Mouse (Mus musculus): ENCODE data around the gene Sec24d. TPM values are rescaled to one million over a fixed set of nuclear protein-coding genes. Genes with fewer than 3 reads are reported as not detected.
A peak's percentile ranks its signal among the peaks of the same experiment; 100 is the strongest.

Sec24d gene
- polyA plus RNA-seq, 1 experiment from 2014 or later, result 20.6 TPM

DNA sequence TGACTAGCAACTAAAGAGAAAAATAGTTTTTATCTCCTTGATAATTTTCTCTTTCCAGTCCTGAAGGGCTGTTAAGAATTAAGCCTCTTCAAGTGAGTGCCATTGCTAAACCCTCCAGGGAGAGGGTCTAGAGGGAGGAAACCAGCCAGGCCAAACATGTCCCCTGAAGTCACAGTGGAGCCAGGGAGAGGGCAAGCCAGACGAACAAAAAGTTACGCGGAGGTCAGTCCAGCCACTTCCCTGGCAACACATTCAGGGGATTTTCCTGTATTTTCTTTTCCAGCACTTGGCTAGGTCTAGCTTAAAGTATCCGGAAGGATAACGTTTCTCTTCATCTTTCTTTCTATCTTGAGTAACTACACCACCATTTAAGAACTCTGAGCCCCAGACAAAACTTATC is 22.9 kb upstream of the Sec24d start:
- no peak for ATAC-seq
- Histone ChIP-seq H3K27ac (ENCODE audit: low read length) (no peak overlapping the region), H3K9me3 (ENCODE audit: control insufficient read depth, low read length) (no peaks in the 10 kb centered on the region), H3K36me3 (ENCODE audit: control insufficient read depth, insufficient read depth) (no peaks in the 10 kb centered on the region), H3K27me3 (replicated peaks; ENCODE audit: control insufficient read depth, insufficient read depth, low read length) (no peaks in the 10 kb centered on the region), H3K4me2 (ENCODE audit: low read length) (no peak overlapping the region), H3K9ac (replicated peaks; ENCODE audit: low read depth, low read length) (no peak overlapping the region), H3K4me1 (replicated peaks; ENCODE audit: control insufficient read depth, insufficient read depth, low read length) (no peaks in the 10 kb centered on the region), H3K4me3 (replicated peaks; ENCODE audit: low read length) (no peak overlapping the region)
- 75% methylated on average over 5 of the region's 5 CpGs for WGBS

DNA sequence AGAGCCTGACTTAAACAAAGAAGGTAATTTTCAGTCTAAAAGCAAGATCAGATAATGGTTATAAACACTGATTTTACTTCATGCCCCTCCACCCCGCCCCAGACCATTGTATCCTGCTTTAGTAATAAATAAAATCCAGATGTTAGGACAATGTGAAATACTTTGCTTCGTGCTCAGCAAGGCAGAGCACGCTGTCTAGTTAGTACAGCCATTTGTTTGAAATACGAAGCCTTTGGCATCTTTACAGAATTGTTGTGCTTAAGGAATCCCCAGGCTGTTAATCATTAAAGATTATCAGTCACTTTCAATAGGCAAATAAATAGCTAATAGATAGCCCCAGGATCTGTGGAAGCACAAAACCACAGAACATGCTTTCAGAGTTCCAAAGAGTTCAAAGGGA is 21.6 kb upstream of the Sec24d start:
- no peak overlapping the region for H3K9ac ChIP-seq (replicated peaks; ENCODE audit: low read depth, low read length)
- 62% methylated on average over 4 of the region's 4 CpGs for WGBS
- H3K4me2 ChIP-seq (ENCODE audit: low read length), result no peak overlapping the region
- H3K36me3 ChIP-seq (ENCODE audit: control insufficient read depth, insufficient read depth), result no peaks in the 10 kb centered on the region
- H3K4me1 ChIP-seq (replicated peaks; ENCODE audit: control insufficient read depth, insufficient read depth, low read length), result no peaks in the 10 kb centered on the region
- ATAC-seq, result no peak
- H3K4me3 ChIP-seq (replicated peaks; ENCODE audit: low read length), result no peak overlapping the region
- H3K27ac ChIP-seq (ENCODE audit: low read length), result no peak overlapping the region
- no peaks in the 10 kb centered on the region for H3K9me3 ChIP-seq (ENCODE audit: control insufficient read depth, low read length)
- H3K27me3 ChIP-seq (replicated peaks; ENCODE audit: control insufficient read depth, insufficient read depth, low read length), result no peaks in the 10 kb centered on the region

DNA sequence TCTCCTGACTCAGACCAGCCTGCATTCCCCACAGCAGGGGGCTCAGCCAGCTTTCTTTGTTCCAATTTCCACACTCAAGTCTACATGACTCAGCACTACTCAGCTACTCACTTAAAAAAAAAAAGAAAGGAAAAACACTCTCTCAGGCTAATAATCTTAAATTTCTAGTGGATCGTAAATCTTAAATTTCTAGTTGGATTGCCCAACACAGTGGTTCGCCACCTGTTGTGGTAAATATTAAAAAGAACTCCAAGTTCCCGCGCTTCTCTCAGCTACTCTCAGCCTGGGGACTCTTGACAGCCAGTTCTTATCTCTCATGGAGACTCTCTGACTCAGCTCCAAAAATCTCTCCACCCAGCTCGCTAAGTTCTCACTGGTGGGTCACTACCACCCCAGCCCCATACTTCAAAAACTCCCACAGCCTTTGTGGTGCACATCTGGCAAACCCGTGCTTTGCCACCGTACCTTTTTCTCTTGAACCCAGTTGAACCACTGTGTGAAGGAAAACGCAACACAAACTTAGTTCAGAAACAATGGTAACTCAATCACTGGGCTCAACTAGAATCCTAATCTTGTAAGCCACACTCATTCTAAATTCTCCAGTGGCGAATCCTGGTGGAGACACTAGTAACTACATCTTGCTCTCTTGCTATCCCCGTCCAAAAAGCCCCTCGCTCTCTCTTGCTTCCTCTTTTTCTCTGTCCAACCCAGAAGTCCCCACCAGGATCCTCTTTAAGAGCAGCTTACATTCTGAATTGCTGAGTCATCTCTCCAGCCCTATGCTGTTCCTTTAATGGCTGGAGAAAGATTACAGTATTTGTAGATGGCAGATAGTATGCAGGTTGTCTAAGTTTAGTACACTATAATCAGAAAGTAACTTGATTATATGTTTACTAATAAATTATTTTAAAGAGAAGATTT is 10.8 kb upstream of the Sec24d start:
- Histone ChIP-seq H3K9me3 (ENCODE audit: control insufficient read depth, low read length) (no peaks in the 10 kb centered on the region), H3K27me3 (replicated peaks; ENCODE audit: control insufficient read depth, insufficient read depth, low read length) (no peaks in the 10 kb centered on the region), H3K4me2 (ENCODE audit: low read length) (no peak overlapping the region), H3K4me1 (replicated peaks; ENCODE audit: control insufficient read depth, insufficient read depth, low read length) (no peaks in the 10 kb centered on the region), H3K9ac (replicated peaks; ENCODE audit: low read depth, low read length) (no peak overlapping the region), H3K27ac (ENCODE audit: low read length) (no peak overlapping the region), H3K4me3 (replicated peaks; ENCODE audit: low read length) (no peak overlapping the region), H3K36me3 (ENCODE audit: control insufficient read depth, insufficient read depth) (no peaks in the 10 kb centered on the region)
- 82% methylated on average over 11 of the region's 11 CpGs for WGBS
- ATAC-seq, result no peak

DNA sequence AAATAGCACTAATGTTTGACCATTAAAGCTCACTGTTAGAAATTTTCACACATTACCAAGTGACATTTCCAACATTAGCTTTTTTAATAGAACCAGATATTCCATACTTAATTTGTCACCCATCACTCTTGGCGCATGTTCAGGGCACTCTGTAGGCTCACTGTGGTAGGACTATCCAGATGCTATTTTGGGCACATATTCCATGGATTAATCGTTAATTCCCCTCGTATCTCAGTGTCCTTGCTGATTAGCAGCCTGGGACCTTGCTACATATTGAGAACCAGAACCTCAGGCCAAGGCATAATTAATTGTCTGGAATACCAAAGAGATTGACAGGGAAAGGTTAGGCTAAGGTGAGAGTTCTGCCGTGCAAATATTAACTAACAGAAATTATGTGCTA is 8.5 kb upstream of the Sec24d start:
- H3K27ac ChIP-seq (ENCODE audit: low read length), result 0 out of 2 replicates have a peak overlapping the region, but pooled peaks have one; percentile 10
- 46% methylated on average over 4 of the region's 4 CpGs for WGBS
- H3K36me3 ChIP-seq (ENCODE audit: control insufficient read depth, insufficient read depth), result no peaks in the 10 kb centered on the region
- no peaks in the 10 kb centered on the region for H3K27me3 ChIP-seq (replicated peaks; ENCODE audit: control insufficient read depth, insufficient read depth, low read length)
- H3K9ac ChIP-seq (replicated peaks; ENCODE audit: low read depth, low read length), result no peak overlapping the region
- H3K4me2 ChIP-seq (ENCODE audit: low read length), result no peak overlapping the region
- H3K4me1 ChIP-seq (replicated peaks; ENCODE audit: control insufficient read depth, insufficient read depth, low read length), result no peaks in the 10 kb centered on the region
- no peaks in the 10 kb centered on the region for H3K9me3 ChIP-seq (ENCODE audit: control insufficient read depth, low read length)
- no peak overlapping the region for H3K4me3 ChIP-seq (replicated peaks; ENCODE audit: low read length)
- peak; percentile 49; the same call in 1 of the 2 replicates for ATAC-seq

DNA sequence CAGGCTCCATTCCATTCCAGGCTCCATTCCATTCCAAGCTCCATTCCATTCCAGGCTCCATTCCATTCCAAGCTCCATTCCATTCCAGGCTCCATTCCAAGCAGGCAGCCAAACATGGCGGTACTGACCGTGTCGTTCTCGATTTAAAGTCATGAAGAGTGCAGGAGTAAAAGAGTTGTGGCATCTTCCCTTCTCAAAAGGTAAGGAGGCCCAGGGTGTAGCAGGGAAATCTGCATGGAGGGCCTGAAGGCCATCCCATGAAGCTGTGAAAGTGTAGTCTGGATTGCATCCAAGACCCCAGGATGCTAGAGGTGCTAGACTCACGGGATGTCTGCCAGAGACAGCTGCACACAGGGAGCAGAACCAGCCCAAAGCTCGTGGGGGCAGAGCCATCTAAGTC is 2.5 kb upstream of the Sec24d start:
- ATAC-seq, result no peak
- H3K4me3 ChIP-seq (replicated peaks; ENCODE audit: low read length), result peak overlapping the region; percentile 9; the same call in 1 of the 2 replicates
- H3K9ac ChIP-seq (replicated peaks; ENCODE audit: low read depth, low read length), result no peak overlapping the region
- peaks cover 11% of the 10 kb centered on the region for H3K4me1 ChIP-seq (replicated peaks; ENCODE audit: control insufficient read depth, insufficient read depth, low read length)
- WGBS, result 51% methylated on average over 6 of the region's 6 CpGs
- H3K4me2 ChIP-seq (ENCODE audit: low read length), result peak overlapping the region; percentile 33; the same call in 1 of the 2 replicates
- H3K27ac ChIP-seq (ENCODE audit: low read length), result no peak overlapping the region
- 0 out of 2 replicates have a peak, but pooled peaks cover 2% of the 10 kb centered on the region for H3K27me3 ChIP-seq (replicated peaks; ENCODE audit: control insufficient read depth, insufficient read depth, low read length)
- no peaks in the 10 kb centered on the region for H3K36me3 ChIP-seq (ENCODE audit: control insufficient read depth, insufficient read depth)
- no peaks in the 10 kb centered on the region for H3K9me3 ChIP-seq (ENCODE audit: control insufficient read depth, low read length)

DNA sequence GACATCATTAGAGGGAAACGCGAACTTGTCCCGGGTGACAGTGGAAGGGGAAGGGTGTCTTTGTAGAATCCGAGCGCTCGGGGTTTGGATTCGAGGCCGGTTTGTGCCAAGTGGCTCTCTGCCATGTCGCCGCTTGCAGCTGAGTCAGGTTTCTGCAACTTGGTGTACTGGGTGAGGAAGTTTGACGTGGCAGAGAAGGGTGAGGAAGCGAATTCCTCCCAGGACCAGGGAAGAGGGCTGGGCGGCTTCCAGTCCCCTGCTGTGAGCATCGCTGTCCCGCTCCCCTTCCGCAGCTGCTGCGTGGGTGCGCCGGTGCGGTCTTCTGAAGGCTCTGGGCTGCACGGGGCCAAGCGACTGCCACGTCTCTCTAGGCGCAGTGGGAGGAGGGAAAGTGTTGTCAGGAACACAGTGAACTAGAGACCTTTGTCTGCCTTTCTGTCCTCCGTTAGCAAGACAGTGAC is 516 bp downstream of the Sec24d start:
- WGBS, result 2% methylated on average over 25 of the region's 25 CpGs
- Histone ChIP-seq H3K9ac (replicated peaks; ENCODE audit: low read depth, low read length) (peak overlapping the region; percentile 65), H3K36me3 (ENCODE audit: control insufficient read depth, insufficient read depth) (no peaks in the 10 kb centered on the region), H3K4me1 (replicated peaks; ENCODE audit: control insufficient read depth, insufficient read depth, low read length) (peaks cover 11% of the 10 kb centered on the region), H3K4me3 (replicated peaks; ENCODE audit: low read length) (peak overlapping the region; percentile 74), H3K27me3 (replicated peaks; ENCODE audit: control insufficient read depth, insufficient read depth, low read length) (0 out of 2 replicates have a peak, but pooled peaks cover 2% of the 10 kb centered on the region), H3K9me3 (ENCODE audit: control insufficient read depth, low read length) (no peaks in the 10 kb centered on the region), H3K27ac (ENCODE audit: low read length) (peak overlapping the region; percentile 44; the same call in 1 of the 2 replicates), H3K4me2 (ENCODE audit: low read length) (peak overlapping the region; percentile 75)
- peak; percentile 41 for ATAC-seq

DNA sequence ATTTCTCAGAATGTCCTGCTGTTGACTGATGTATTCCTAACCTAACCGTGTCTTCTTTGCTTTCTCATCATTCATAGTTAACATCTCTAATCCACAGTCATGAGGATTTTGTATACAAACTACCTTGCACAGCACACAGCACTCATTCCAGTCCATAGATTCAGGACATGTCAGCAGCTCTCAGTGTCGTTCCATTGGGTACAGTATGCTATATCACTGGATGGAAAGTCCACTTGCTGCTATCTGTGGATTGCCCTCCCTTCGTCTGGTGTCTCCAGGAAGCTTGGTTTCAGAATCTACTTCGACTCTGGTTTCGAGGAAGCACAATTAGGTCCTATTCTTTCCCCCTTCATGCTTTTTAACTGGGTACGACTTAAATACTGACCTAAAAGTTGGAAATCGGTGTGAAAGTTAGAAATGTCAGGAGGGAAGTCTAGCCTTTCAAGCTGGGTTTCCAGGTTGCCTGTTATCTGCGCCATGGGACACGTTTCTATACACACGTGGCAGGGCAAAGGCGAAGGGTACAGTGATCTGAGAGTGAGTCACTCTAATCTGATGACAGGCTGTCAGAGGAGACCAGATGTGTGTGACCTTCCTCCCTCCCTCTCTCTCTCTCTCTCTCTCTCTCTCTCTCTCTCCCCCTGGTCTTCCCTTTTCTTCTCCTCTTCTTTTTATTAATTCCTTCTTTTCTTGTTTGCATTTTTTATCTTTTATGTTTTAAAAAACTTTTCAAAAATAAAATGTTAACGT is 15.8 kb downstream of the Sec24d start:
- no peak overlapping the region for H3K4me3 ChIP-seq (replicated peaks; ENCODE audit: low read length)
- WGBS, result 88% methylated on average over 12 of the region's 12 CpGs
- H3K9me3 ChIP-seq (ENCODE audit: control insufficient read depth, low read length), result no peaks in the 10 kb centered on the region
- no peaks in the 10 kb centered on the region for H3K27me3 ChIP-seq (replicated peaks; ENCODE audit: control insufficient read depth, insufficient read depth, low read length)
- no peaks in the 10 kb centered on the region for H3K4me1 ChIP-seq (replicated peaks; ENCODE audit: control insufficient read depth, insufficient read depth, low read length)
- no peak for ATAC-seq
- no peaks in the 10 kb centered on the region for H3K36me3 ChIP-seq (ENCODE audit: control insufficient read depth, insufficient read depth)
- no peak overlapping the region for H3K9ac ChIP-seq (replicated peaks; ENCODE audit: low read depth, low read length)
- no peak overlapping the region for H3K4me2 ChIP-seq (ENCODE audit: low read length)
- H3K27ac ChIP-seq (ENCODE audit: low read length), result no peak overlapping the region

DNA sequence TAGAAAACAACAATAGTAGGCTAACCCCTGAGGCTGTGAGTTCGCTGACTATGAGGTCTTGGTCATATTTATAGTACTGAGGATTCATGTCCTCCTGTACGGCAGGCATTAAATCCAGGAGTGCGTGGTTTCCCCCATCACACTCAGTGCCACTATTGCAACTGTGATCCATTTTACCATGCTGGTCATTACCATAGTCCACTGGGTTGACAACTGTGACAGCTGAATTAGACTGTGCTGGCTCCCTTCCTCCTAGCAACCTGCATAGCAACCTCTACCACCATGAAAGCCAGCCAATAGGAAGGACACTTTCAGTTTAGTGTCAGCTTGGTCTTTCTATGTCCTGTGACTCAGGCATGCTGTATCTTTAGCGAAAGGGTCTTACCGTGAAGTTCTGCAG is 17.0 kb downstream of the Sec24d start:
- Histone ChIP-seq H3K4me3 (replicated peaks; ENCODE audit: low read length) (no peak overlapping the region), H3K4me2 (ENCODE audit: low read length) (no peak overlapping the region), H3K36me3 (ENCODE audit: control insufficient read depth, insufficient read depth) (no peaks in the 10 kb centered on the region), H3K27ac (ENCODE audit: low read length) (no peak overlapping the region), H3K9ac (replicated peaks; ENCODE audit: low read depth, low read length) (no peak overlapping the region), H3K9me3 (ENCODE audit: control insufficient read depth, low read length) (no peaks in the 10 kb centered on the region), H3K4me1 (replicated peaks; ENCODE audit: control insufficient read depth, insufficient read depth, low read length) (no peaks in the 10 kb centered on the region), H3K27me3 (replicated peaks; ENCODE audit: control insufficient read depth, insufficient read depth, low read length) (no peaks in the 10 kb centered on the region)
- WGBS, result 96% methylated on average over 5 of the region's 5 CpGs
- ATAC-seq, result no peak

DNA sequence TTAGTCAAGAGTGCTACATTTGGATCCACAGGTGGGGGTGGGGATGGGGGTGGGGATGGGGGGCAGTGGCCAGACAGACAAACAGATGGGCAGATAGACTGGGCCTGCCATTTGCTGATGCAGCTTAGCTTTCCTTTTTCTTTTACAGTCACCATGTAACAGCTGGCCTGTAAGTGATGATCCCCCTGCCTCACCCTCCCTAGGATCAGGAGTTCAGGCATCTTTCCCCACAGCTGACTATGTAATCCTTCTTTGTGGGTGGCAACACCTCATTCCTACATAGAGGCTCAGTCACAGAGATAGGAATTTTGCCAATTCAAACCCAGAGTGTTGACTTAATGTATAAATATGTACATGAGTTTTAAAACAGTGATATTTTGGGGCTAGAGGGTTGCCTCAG is 18.4 kb downstream of the Sec24d start:
- no peak overlapping the region for H3K4me2 ChIP-seq (ENCODE audit: low read length)
- no peak overlapping the region for H3K9ac ChIP-seq (replicated peaks; ENCODE audit: low read depth, low read length)
- no peak overlapping the region for H3K4me3 ChIP-seq (replicated peaks; ENCODE audit: low read length)
- no peak overlapping the region for H3K27ac ChIP-seq (ENCODE audit: low read length)
- H3K36me3 ChIP-seq (ENCODE audit: control insufficient read depth, insufficient read depth), result no peaks in the 10 kb centered on the region
- no peaks in the 10 kb centered on the region for H3K27me3 ChIP-seq (replicated peaks; ENCODE audit: control insufficient read depth, insufficient read depth, low read length)
- H3K9me3 ChIP-seq (ENCODE audit: control insufficient read depth, low read length), result no peaks in the 10 kb centered on the region
- no peak for ATAC-seq
- H3K4me1 ChIP-seq (replicated peaks; ENCODE audit: control insufficient read depth, insufficient read depth, low read length), result no peaks in the 10 kb centered on the region

All from forebrain, embryonic 16.5 days (tissue).